Comparison of ENCODE assay signal across 8 mouse cellular contexts in the genomic region with DNA sequence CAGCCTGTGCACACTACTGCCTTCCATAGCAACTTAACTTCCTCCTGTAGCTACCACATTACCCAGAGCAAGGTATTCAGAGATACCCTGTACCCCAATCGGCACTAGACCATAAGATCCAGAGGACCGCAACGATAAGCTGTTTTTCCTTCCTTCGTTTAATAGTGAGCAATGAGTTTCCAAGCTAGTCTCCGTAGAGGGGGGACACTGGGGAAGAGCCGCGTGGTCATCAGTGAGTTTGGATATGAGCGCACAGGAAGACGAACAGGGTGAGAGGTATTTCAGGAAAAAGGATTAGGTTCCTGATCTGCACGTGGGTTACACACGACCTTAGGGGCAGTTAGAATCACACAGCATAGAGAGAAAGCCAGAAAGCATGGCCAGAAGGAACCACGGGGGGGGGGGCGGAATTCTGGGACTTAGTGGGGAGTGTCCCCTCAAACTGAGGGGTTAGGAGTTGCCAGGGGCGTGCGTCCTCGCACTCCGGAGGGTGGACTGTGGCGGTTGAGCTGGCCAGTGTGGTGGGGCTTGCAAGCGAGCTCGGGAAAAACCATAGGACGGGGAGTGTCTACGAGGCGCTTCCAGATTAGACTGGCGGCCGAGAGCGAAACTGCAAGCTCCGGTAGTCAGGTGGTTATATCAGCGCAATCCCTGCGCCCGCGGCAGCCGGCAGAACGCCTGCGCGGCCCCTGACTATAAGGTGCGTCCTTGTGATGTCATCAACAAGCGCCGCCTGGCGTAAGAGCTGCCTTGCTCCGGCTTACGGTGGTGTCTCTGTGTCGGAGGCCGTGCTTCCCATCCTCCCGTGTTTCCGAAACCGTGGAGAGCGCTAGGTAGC. TPM values are rescaled to one million over a fixed set of nuclear protein-coding genes. Genes with fewer than 3 reads are reported as not detected.
DNase-seq lines count a peak whose midpoint lies in the region; ATAC-seq and TF ChIP-seq lines count a peak whose summit lies in the region.

No protein-coding gene starts in this region.

- H3K27me3 ChIP-seq in hindbrain, postnatal 0 days (ENCODE audit: insufficient read depth, low read length): peaks cover 3% of the 10 kb centered on the region

- H3K4me3 ChIP-seq in hindbrain, postnatal 0 days (ENCODE audit: low read length): peak overlapping the region; percentile 58
- H3K4me3 ChIP-seq in left cerebral cortex, adult 2 months: peak overlapping the region; percentile 78

- ATAC-seq in hindbrain, postnatal 0 days: peak; percentile 97
- ATAC-seq in megakaryocyte, adult 5-6 weeks (ENCODE audit: poor library complexity, severe bottlenecking): peak; percentile 95

- peak; percentile 77 for TF ChIP-seq CTCF in hindbrain, postnatal 0 days (IDR thresholded peaks at IDR 0.05; ENCODE audit: low read depth)
- TF ChIP-seq CTCF in left cerebral cortex, adult 2 months (IDR thresholded peaks at IDR 0.05): peak; percentile 77

- peak; percentile 96 for DNase-seq in WW6 (ENCODE audit: low read depth, low spot score)
- DNase-seq in cerebellum, postnatal 4 days (ENCODE audit: low spot score in 2 of 2): peak; percentile 92 to 96
- DNase-seq in gastrocnemius, adult 18-20 months (ENCODE audit: low spot score): peak; percentile 95
- peak; percentile 100 for DNase-seq in hindbrain, postnatal 0 days (ENCODE audit: low spot score)
- DNase-seq in left cerebral cortex, adult 2 months (ENCODE audit: extremely low spot score in 1 of 2, low spot score in 2 of 2): peak; percentile 96
- peak; percentile 97 to 98 for DNase-seq in right cerebral cortex, adult 2 months (ENCODE audit: low spot score in 2 of 2)
- peak; percentile 96 for DNase-seq in urinary bladder, postnatal 14 days (ENCODE audit: low spot score)

- intact Hi-C loops in left cerebral cortex, adult 2 months (cut with DNase I): loop anchor here (10.0 kb wide), 1 partner anchor 313 kb away; a partner anchor contains a TSS

- H3K36me3 ChIP-seq in hindbrain, postnatal 0 days (ENCODE audit: insufficient read depth, low read length): peaks cover 15% of the 10 kb centered on the region; the same call in 1 of the 2 replicates

- H3K27ac ChIP-seq in hindbrain, postnatal 0 days: peak overlapping the region; percentile 90
- peak overlapping the region; percentile 90 for H3K27ac ChIP-seq in left cerebral cortex, adult 2 months

- WGBS in hindbrain, postnatal 0 days: 2% methylated on average over 46 of the region's 47 CpGs

- H3K4me2 ChIP-seq in hindbrain, postnatal 0 days (ENCODE audit: low read depth, low read length): peak overlapping the region; percentile 98

- peak overlapping the region; percentile 72 for H3K9ac ChIP-seq in hindbrain, postnatal 0 days (replicated peaks; ENCODE audit: low read length)

- no peaks in the 10 kb centered on the region for H3K9me3 ChIP-seq in hindbrain, postnatal 0 days (ENCODE audit: low read length)

- H3K4me1 ChIP-seq in hindbrain, postnatal 0 days (ENCODE audit: insufficient read depth, low read length): peaks cover 12% of the 10 kb centered on the region

RNA-seq across cellular contexts. Expression of a gene that starts 6.5 kb away (rescaled TPM):
- 1 to 10 TPM; 3.2 to 4.7 TPM for total RNA-seq in gastrocnemius, adult 18-20 months (2021)
- total RNA-seq in hindbrain, postnatal 0 days (2014; rRNA removed): 228 and 230 TPM in 2 replicates
- 150 and 151 TPM in 2 replicates for polyA plus RNA-seq in hindbrain, postnatal 0 days (2015; fragmentation: Nextera tagmentation; extraction: Ambion mirVana)
- 10 to 100 TPM; 39.2 to 43.9 TPM for total RNA-seq in left cerebral cortex, adult 2 months (2021)
- total RNA-seq in megakaryocyte, adult 5-6 weeks (2015): 7.6 and 11.2 TPM in 2 replicates
- total RNA-seq in megakaryocyte, adult 5-6 weeks (2017): 16.1 and 24.1 TPM in 2 replicates

RNA-seq across cellular contexts. Expression of a gene that starts 6.7 kb away (rescaled TPM):
- not detected for total RNA-seq in gastrocnemius, adult 18-20 months (2021)
- 0.21 and 0.61 TPM in 2 replicates for total RNA-seq in hindbrain, postnatal 0 days (2014; rRNA removed)
- polyA plus RNA-seq in hindbrain, postnatal 0 days (2015; fragmentation: Nextera tagmentation; extraction: Ambion mirVana): 0.76 and 1.0 TPM in 2 replicates
- total RNA-seq in left cerebral cortex, adult 2 months (2021): not detected
- total RNA-seq in megakaryocyte, adult 5-6 weeks (2015): not detected in 2 replicates
- not detected in 2 replicates for total RNA-seq in megakaryocyte, adult 5-6 weeks (2017)

RNA-seq across cellular contexts. Expression of a gene that starts 10.4 kb away (rescaled TPM):
- total RNA-seq in gastrocnemius, adult 18-20 months (2021): 1 to 10 TPM; 5.7 to 6.0 TPM
- total RNA-seq in hindbrain, postnatal 0 days (2014; rRNA removed): 37.7 and 46.3 TPM in 2 replicates
- 38.8 and 40.8 TPM in 2 replicates for polyA plus RNA-seq in hindbrain, postnatal 0 days (2015; fragmentation: Nextera tagmentation; extraction: Ambion mirVana)
- 10 to 100 TPM; 27.8 to 31.8 TPM for total RNA-seq in left cerebral cortex, adult 2 months (2021)
- 8.9 and 10.3 TPM in 2 replicates for total RNA-seq in megakaryocyte, adult 5-6 weeks (2015)
- total RNA-seq in megakaryocyte, adult 5-6 weeks (2017): 14.5 and 17.7 TPM in 2 replicates

RNA-seq across cellular contexts. Expression of a gene that starts 23.1 kb away (rescaled TPM):
- total RNA-seq in gastrocnemius, adult 18-20 months (2021): not detected
- not detected in 2 replicates for total RNA-seq in hindbrain, postnatal 0 days (2014; rRNA removed)
- not detected in 2 replicates for polyA plus RNA-seq in hindbrain, postnatal 0 days (2015; fragmentation: Nextera tagmentation; extraction: Ambion mirVana)
- total RNA-seq in left cerebral cortex, adult 2 months (2021): not detected
- not detected in 2 replicates for total RNA-seq in megakaryocyte, adult 5-6 weeks (2015)
- not detected in 2 replicates for total RNA-seq in megakaryocyte, adult 5-6 weeks (2017)

RNA-seq across cellular contexts. Expression of a gene that starts 23.2 kb away (rescaled TPM):
- 10 to 100 TPM; 20.3 to 21.4 TPM for total RNA-seq in gastrocnemius, adult 18-20 months (2021)
- 181 and 199 TPM in 2 replicates for total RNA-seq in hindbrain, postnatal 0 days (2014; rRNA removed)
- polyA plus RNA-seq in hindbrain, postnatal 0 days (2015; fragmentation: Nextera tagmentation; extraction: Ambion mirVana): 83.0 and 88.8 TPM in 2 replicates
- total RNA-seq in left cerebral cortex, adult 2 months (2021): 10 to 100 TPM; 93.2 to 99.7 TPM
- 16.1 and 20.5 TPM in 2 replicates for total RNA-seq in megakaryocyte, adult 5-6 weeks (2015)
- total RNA-seq in megakaryocyte, adult 5-6 weeks (2017): 32.9 and 35.6 TPM in 2 replicates

Comparison
In these comparisons a context has a peak if more than half of its experiments do, and no peak if none do; other contexts are left out.
1. Peak in every context shown above with its lines: DNase-seq, ATAC-seq, H3K4me3 ChIP-seq and H3K27ac ChIP-seq.